Mouse (Mus musculus) CH12F3 (cell line): ENCODE results near the gene Il6st.
"Not testable (repeated sequence)": the region's sequence is repeated elsewhere in the genome, so short reads cannot be mapped to it uniquely, and the experiment has no call there.

ENCODE experiments used
- in situ Hi-C: fragments of 300-500 bp; cut with MboI; formaldehyde crosslinking; loops from 2 replicates; pipeline ENCODE4 v1.14.3; 2020; ENCODE audit warnings: low sequenced_read_pairs

Il6st gene

DNA sequence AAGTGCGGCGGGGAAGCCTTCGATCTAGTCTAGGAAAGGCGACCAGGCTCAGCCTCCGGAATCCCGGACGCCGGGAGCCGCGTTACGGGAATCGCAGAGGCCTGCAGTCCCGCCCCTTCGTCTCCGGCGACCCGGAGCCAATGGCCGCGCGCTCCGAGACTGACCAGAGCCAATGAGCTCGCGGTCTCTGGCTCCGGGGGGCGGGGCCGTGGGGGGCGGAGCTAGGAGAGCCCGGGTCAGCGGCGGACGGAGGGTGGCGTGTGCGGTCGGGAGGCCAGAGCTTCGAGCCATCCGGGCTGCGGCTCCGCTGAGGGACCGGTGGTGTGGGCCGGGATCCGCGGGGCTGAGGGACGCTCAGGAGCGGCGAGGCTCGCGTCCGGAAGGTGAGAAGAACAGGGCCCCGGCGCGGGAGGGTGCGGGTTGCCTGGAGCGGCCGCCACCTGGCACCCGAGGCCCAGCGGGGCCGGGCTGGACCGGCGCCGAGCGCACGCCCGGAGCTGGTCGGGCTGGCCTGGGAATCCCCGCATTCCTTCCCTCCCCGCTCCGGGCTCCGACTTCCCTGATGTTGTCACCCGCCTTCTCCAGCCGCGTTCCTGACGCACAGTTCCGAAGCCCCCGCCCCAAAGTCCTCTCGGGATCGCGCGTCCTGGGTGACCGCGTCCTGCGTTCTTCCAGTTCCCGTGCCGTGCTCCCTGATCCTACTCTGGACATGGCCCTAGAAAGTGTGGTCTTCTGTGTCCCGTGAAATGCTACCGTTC is at the start of gene Il6st:
TSS of gene Il6st (plus strand) at position 203 of the 758 bp plus-strand sequence.
- in situ Hi-C loops = no loop called here

DNA sequence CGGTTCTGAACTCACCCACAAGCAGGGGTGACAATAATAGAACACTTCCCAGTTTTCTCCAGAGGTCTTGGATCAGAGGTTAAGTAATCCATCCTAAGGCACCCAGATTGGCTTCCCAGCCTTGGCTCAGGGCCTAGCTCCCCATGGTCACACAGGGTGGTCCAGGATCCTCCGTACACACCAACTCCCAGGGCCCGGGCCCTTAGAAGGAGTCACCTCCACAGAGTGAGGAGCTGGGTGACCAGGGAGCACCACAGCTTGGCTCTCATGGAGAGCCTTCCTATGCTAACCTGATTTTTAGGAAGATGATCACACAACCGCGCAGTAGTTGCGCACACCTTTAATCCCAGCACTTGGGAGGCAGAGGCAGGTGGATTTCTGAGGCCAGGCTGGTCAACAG is 48.0 kb upstream of the Il6st start:
- in situ Hi-C loops = no loop called here

DNA sequence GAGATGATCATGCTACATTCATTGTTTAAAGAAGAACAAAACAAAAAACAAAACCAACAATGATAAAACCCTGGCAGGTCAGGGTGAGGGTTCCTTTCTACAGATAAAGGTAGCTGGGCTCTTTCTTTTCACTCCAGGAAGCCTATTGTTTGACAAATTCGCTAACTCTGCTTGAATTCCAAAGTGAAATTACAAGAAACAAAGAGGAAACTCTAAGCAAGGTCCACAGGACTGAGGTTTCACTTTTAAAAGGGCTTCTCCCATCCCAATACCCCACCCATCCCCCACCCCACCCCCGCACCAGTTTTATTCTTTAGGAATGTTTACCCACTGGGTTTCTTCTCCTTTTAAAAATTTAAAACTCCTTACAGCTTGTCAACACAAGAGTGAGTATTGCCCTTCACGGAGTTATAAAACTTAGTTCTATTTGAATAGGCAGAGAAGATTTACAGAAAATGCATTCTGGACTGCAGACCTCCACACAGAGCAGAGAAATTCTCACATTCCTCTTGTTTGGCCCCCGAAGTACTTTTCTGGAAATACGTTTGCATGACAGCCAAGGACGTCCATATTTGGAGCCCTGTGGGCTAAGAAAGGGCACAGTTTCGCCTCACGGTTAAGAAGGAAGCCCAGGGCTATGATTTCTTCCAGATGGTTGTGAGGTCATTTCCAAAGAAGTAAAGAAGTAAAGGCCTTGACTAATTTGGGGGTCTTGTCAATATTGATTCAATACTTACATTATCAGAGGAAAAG is 47.3 kb upstream of the Il6st start:
- in situ Hi-C loops = no loop called here

DNA sequence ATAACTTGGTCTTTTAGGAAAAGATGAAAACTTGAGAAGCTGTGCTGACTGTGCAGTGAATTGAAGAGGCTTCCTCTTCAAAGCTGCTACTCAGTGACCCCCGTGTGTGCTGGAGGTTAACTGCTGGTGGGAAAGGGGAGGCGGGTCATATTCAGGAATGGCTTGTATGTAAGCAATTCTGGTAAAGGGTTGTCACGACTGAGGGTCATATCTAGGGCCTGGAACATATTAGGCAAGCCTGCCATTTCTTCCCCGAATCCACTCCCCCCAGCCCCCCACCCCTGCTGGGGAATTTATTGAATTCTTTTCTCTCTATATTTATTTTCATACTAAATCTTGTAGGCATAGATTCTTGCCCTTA is 46.7 kb upstream of the Il6st start:
- in situ Hi-C loops = no loop called here

DNA sequence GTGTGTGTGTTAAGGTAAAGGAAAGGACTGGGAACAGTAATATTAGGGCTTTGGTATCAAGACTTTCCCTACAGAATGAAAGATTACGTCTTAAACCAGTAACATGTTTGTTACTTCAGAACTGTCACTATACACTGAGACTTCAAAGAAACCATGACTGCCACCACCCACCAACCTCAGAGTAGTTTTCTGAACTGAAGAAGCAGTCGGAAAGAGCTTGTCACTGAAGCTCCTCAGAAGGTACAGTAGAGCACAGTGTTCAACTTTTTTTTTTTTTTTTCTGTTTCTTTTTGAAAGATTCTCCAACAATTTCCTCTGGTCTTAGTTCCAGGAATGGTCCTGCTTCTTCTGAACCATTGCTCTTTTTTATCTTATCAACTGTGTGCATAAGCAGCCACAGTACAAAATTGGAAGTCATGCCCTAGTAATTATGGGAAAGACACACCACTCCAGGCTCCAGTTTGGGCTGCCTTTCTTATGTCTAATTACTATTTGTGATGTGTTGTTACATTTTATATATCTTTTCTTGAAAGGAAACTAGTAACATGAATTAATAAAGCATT is 45.9 kb upstream of the Il6st start:
- in situ Hi-C loops = no loop called here

DNA sequence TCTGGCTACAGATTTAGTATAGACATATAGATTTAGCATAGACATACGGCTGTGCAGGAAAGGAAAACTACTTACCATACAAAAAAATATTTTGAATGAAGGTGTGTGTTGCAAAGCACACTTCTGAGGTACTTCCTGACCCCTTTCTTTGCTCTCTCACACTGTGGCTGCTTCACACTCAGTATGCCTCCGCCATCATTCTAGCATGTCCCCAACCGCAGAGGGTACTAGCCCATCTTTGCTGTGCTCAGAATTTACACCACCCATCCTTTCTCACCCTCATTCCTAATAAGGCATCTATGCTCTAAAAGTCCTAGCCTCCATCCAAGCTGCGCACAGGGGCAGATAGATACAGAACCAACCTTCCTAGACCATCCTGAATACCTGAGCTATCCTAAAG is 45.3 kb upstream of the Il6st start:
- in situ Hi-C loops = no loop called here

DNA sequence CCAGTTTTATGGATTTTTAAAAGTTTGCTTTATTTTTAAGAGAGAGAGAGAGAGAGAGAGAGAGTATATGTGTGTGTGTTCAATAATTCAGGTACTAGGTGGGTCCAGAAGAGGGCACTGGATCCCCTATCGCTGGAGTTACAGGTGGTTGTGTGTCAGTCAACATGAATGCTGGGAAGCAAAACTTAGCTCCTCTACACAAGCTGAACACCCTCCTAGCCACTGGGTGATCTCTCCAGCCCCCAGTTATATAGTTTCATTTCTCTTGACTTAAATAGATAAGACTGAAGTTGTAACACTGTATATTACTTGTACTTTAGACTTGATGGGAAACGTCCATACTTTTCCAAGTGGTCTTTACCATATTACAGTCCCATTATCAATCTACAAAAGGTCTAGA is 39.7 kb upstream of the Il6st start:
- in situ Hi-C loops = no loop called here

DNA sequence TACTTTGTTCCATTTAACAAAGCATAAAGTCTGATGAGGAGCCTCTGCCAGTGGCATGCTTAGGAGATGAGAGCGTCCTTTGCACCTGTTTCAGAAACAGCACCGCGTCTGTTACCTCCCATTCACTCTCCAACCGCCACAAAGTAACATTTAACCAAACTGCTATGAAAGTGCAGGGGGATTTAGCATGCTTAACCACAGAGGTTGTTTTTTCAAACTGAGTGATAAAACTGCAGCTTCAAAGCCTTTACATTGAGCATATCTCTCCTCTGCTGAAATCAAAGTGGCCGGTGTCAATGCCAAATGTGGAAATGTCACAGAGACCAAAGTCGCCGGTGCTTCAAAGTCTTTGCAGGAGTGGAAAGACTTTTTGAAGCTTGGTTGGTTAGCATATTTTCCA is 39.2 kb upstream of the Il6st start:
- in situ Hi-C loops = no loop called here

DNA sequence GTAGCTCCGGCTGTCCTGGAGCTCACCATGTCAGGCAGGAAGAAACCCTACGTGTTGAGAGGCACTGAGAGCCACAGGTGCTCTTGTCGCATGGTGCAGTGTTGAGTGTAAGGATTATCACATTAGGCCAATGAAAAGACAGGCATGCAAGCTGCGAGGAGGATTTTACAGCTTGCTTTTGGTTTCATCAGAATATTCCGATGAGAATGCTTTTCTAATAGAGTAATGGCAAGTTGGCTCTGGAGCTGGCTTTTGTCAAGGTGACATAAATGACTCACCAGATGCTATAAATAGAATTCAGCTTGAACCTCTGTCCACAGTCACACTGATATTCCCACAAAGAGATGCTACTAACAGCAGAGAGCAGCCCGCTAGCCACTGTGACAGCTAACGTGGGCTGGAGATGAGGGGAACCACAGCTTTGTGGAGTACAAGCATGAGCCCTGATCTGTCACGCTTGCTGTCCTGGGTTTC is 38.7 kb upstream of the Il6st start:
- in situ Hi-C loops = no loop called here

DNA sequence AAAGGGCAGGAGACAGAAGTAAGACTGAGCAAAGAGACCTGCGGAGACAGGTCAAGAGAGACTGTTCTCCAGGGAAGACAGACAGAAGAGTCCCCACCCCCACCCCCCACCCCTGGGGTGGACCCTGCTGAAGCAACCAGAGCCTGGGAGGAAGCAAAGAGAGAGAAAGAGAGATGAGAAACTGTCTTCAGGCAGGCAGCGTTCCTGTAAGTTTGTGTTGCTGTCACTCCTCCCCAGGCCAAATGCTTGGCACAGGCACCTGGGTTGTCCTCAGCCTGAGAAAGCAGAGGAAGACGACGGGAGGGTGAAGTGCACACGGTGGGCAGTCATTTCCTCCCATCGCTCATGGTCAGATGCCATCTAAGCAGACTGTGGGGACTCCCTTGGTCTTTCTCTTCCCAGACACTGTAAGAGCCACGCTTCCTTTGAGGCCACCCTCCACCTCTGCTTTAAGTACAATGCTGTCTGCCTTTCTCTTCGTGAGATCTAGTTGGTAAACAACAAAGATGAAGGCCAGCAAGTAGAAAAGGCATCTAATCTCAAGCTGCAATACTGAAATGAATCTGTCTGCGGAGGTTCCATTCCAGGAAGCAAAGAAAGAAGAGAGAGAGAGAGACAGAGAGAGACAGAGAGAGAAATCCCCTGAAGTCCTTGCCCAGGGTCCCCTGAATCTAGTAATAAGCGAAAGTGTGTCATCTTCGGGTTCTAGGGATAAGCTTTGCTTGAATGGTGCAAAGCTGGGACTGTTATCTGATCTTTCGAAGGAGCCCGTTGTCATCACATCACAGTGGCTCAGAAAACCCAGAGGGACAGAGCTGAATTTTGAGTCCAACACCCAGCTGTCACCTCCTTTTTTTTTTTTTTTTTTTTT is 37.4 kb upstream of the Il6st start:
- in situ Hi-C loops = no loop called here

DNA sequence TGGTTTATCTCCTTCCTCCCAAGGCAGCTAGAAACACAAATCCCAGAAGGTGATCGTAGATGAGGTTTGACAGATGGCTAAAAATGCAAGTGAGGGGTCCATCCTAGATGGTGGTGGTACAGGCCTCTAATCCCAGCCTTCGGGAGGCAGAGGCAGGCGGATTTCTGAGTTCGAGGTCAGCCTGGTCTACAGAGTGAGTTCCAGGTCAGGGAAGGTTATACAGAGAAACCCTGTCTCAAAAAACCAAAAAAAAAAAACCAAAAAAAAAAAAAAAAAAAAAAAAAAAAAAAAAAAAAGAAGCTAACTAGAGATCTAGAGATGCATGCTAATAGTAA is 36.8 kb upstream of the Il6st start:
- in situ Hi-C loops = not testable (repeated sequence)

DNA sequence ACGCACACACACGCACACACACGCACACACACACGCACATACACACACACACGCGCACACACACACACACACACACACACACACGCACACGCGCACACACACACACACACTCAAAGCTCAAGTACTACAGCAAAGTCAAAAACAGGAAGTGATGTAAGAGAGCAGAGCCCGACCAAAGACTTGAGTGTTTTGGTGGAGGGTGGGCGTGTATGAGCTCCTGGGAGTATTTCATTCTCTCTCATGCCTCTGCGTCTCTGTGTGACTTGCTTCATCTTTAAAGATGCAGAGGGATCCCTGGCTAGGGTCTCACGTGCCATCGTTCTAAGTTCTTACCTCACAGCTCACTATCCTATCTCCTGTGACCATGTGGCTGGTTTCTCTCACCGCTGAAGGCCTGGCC is 36.3 kb upstream of the Il6st start:
- in situ Hi-C loops = no loop called here

DNA sequence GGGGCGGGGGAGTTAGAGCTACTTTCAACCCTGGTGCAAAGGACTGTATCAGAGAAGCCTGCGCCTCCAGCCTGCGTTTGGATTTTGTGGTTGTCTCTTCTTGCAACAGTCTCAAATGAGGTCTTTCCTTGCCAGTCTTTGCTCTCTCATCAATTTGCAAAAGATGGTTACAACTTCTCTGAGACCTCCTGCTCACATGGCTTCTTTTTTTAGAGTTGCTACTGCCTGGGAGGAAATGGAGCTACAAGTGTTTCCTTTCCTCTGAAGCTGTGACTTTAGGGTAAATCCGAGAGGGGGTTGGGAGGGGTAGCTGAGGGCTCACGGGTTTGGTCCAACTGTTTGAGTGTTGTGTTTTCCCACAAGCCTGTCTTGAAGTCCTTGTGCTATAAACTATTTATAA is 30.6 kb upstream of the Il6st start:
- in situ Hi-C loops = no loop called here

DNA sequence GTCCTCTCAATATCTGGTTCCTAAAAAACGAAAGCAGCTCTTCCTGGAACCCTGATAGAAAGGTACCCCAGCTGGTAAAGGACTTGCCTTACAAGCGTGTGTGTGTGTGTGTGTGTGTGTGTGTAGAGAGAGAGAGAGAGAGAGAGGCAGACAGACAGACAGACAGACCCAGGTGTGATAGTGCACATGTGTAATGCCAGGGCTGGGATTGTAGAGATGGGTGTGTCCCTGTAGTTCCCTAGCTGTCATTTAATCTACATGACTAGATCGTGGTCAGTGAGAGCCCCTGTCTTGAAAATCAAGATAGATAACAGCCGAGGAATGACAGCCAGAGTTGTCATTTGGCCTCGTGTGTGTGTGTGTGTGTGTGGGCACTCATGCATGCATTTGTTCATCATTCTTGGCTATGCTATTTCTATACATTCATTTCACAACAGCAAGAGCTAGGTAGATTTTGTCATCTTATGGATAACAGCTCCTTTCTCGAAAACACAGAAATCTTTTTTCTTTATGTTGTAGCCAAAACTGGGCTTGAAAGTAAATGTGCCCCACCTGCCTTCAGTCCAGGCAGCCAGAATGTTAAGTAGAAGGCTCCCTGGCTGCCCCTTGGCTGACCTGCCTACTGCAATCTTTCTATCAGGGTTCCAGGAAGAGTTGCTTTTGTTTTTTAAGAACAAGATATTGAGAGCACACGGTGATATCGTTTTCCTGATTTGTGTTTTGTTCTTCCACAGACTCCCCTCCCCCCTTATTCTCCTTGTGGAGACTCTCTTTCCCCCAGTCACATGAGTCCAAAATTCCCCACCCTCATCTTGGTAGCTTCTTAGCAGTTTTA is 28.4 kb upstream of the Il6st start:
- in situ Hi-C loops = no loop called here

DNA sequence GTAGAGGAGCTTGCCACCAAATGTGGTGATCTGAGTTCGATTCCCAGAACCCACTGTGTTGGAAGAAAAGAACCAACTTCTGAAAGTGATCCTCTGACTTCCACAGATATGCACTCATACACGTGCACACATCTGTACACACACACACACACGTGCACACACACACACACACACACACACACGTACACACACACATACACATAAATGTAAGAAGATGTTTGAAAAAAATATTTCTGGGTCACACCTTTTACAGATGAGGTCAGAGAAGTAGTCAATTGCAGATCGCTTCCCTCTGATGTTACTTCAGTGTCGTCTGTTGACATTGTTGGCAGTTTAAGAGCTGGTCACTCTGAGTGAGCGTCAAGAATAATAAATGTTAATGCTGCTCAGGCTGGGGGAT is 27.6 kb upstream of the Il6st start:
- in situ Hi-C loops = no loop called here

DNA sequence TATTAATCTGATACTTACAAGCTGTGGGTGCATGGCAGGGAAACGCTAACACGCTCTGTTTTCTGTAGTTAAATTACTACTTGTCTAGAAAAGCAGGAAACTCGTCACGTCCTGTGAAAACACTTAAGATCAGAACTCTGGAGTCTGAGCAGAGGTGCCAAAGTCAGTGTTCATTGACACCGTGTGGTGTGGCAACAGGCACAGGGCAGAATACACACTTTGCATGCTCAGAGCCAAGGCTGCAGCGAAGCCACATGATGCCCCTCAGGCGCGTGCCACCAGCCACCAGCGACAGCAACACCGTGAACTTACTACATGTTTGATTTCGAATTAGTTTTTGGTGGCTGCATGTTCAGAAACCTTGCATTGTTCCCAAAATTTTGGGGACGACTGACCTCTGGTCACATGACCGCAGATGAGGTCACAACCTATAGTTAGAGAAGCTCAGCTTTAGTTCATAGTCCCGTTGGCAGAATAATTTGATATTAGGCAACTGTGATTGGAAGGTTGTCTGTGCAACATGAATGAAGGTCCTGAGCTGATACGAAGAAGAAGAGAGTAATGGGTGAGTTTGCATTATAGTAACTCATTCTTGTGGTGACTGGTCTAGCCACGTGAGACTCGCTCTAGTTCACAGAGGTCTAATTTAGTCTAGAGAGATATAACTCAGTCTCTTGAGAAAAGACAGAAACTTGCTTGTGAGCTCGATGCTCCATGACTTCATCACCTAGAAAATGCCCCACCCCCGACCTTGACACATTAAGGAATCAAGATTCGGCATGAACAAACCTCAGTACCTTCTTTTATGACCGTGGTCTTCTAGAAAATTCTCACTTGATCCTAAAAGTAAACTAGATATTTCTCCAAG is 25.6 kb upstream of the Il6st start:
- in situ Hi-C loops = no loop called here

DNA sequence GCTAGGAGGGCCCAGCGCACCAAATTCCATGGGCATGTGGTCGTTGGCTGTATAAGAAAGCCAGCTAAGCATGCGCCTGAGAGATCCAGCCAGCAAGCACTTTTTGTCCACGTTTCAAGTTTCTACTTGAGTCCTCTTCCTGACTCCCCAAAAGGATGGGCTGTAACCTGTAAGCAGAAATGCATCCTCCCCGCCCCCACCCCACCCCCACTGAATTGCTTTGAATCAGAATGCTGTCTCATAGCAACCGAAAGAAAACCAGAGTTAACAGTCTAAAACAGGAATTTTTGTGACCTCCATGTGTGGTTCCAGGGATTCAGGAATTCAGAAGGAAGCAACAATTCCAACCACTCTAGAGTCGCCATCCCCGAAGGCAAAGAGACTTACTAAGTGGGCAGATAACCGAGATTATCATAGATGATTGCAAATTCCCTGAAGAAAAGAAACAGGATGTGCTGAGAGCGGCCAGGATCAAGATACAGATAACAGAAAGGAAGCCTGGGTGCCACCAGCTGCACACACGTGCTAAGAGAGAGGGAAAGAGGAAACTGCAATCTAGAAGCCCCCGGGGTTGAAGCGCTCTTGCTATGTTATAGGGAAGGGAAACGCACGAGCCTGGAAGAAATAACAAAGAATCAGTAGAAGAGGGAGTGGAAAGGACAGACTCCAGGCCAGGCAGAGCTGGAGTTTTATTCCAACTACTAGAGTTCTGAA is 24.6 kb upstream of the Il6st start:
- in situ Hi-C loops = no loop called here

DNA sequence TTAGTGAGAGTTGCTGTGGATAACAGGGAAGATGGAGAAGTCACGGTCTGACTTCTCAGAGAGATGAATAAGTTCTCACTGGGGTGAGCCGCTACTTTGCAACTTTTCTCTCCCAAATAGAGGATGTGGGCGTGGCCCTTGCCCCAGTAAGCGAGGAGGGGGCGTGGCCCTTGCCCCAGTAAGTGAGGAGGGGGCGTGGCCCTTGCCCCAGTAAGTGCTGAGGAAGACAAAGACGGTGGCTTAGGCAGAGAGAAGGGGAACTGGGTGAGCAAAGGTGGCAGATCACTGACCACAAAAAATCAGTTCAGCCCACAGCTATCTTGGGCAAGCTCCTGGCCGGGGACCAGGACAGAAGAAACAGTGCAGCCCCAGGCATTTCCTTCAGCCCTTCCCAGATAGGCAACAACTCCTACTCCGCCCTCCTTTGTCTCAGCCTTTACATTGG is 23.9 kb upstream of the Il6st start:
- in situ Hi-C loops = no loop called here

DNA sequence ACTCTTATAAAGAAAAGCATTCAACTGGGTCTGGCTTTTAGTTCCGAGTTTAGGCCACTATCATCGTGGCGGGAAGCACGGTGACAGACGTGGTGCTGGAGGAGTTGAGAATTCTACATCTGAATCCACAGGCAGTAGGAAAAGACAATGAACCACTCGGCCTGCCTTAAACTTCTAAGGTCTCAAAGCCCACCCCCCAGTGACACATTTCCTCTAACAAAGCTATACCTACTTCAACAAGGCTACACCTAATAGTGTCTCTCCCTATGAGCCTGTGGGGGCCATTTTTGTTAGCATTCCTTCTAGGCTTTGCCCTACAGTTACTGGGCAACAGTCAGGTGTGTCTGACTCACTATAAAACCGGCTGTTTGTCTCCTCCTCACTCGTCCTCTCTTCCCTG is 23.2 kb upstream of the Il6st start:
- in situ Hi-C loops = no loop called here
